Mouse (Mus musculus) liver, postnatal 0 days (tissue): ENCODE data around the gene Mgmt.

Source experiments
- CTCF ChIP-seq: sonication (generic); IDR thresholded peaks from 2 replicates; pipeline ENCODE4 v1.5.1; 2016; ENCODE audit warnings: antibody characterized with exemption, low read depth
- EP300 ChIP-seq: IDR thresholded peaks from 2 replicates; pipeline ENCODE4 v1.6.1; 2016; ENCODE audit warnings: antibody characterized with exemption, low read depth, mild to moderate bottlenecking

GRCm38 (mm10) chr7:137046891-137047290 is 152.5 kb downstream of the Mgmt start:
- no peak for TF ChIP-seq CTCF
- no peak for TF ChIP-seq EP300
